Mouse (Mus musculus) urinary bladder, adult 18-20 months (tissue): ENCODE measurements at regions not wholly inside any gene's neighbourhood (a gene's known extent, or its start where the extent isn't known, plus 50 kb on each side); places are given as distances from the start of the nearest gene placed in this dataset.

Experiments
- DNase-seq, 2 experiments: peaks; one replicate each; pipeline ENCODE4 v3.0.0; 2022; ENCODE audit warnings: low spot score in 2 of 2, mixed read lengths in 2 of 2

DNA sequence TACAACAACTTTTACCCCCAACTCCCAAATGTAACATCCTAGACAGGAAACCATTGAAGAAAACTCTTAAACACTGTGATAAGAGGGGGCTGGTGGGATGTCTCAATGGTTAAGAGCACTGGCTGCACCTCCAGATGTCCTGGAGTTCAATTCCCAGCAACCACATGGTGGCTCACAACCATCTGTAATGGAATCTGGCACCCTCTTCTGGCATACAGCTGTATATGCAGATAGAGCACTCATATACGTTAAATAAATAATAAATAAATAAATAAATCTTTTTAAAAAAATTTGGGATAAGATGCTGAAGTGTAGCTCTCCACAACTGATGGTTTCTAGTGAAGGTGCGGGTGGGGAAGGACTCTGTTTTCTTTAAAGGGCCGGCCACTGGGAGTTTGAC is 69.3 kb downstream of the Kctd15 start:
- DNase-seq: no peak

GRCm38 (mm10) chr7:34585312-34585865 is 71.1 kb downstream of the Kctd15 start:
- DNase-seq: no peak

GRCm38 (mm10) chr7:34584870-34585269 is 71.7 kb downstream of the Kctd15 start:
- DNase-seq: no peak

DNA sequence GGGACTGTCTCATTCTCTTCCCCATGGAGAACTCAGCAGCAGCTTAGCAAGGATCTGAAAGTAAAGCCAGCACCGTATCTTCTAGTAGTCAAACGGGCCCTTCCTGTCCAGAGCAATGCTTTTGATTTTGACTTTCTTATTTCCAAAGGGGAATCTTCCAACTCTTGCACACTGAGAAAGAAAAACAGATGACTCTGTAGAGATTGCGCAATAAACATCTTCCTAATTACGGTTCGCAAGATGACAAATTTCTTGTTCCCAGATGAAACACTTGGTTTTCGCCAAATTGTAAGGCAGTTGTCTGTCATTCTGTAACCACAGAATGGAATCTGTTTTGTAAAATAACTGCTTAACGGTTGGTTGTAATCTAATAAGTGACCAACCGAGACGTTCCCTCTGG is 75.7 kb downstream of the Kctd15 start:
- no peak for DNase-seq

DNA sequence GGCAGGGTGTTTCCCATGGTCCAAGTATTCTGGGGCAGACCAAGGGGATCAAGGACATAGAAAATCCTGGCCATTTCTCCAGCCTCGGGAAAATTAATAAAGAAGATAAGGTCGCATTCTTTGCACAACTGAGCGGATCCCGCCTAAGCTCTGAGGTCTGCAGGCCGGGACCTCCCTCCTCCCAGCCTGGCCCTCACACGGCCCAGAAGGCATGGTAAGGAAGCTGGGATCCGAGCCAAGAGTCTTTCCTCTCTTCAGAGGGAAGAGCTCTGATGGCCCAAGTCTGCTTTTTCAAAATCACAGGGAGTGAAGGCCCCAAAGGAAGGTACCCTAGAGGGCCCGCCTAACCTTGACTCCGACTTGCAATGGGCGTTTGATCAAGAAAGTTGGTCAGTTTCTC is 85.2 kb downstream of the Kctd15 start:
- DNase-seq: peak; percentile 27 to 42

DNA sequence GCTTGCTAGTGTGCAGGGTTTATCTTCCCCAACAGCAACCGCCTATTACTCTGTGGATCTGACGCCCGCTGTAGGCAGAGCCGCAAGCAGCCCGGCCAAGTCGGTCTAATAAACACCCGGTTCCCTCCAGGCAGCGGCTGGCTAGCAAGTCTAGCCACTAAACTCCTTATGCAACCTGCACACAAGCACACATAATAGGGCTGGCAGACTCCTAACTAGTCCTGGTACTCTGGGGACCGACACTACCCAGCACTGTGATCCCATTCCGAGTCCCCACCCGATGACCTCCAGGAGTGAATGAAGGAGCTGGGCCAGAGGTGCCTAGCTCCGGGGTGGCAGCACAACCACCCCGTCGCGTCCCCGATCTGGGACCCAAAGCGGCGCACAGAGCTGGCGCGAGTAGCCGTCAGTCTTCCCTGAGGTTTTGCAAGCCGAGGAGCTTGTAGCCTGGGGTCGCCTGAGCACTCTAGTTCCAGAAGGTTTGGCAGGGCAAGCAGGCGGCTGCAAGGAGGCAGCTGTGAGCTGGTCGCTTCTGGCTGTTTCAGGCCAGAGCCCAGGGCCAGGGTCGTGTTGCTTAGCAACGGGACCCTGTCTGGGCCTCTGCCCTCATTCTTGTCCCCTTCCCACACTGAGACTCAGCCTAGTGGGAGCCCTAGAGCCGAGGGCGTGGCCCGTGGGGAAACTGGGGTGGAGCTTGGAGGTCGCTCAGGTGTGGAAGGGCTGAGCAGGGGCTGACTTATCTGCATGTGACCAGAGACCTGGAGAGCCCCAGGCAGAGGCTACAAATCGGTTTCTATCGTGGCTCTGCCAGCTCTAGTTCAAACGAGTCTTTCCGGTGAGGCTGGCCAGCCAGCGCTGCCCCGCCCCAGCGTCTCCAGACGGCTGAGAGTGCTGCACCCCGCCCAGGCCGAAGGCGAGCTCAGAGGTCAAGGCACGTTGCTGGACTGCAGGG is 86.1 kb downstream of the Kctd15 start:
- DNase-seq: peak; percentile 66 to 86

GRCm38 (mm10) chr7:34569747-34570113 is 86.8 kb downstream of the Kctd15 start:
- DNase-seq: no peak

GRCm38 (mm10) chr7:34567575-34567974 is 89.0 kb downstream of the Kctd15 start:
- DNase-seq: no peak

DNA sequence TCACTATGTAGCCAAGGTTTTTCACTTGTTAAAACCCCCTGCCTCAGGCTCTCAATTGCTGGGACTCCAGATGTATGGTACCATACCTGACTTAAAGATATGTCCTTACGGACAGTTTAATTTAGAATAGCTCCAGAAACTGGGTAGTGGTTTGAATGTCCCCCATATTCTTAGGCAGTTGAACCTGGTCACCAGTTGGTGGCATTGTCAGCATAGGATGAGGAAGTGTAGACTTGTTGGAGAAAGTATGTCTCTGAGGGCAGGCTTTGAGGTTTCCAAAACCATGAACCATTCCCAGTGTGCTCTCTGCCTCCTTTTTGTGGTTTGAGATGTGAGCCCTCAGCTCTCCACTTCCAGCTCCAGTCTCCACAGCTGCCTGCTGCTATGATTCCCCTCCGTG is 94.4 kb downstream of the Kctd15 start:
- DNase-seq: no peak

- DNase-seq: no peak
Measured at GRCm38 (mm10) chr7:34558615-34559343, 97.8 kb downstream of the Kctd15 start.

GRCm38 (mm10) chr7:34555196-34555595 is 101.3 kb downstream of the Kctd15 start:
- DNase-seq: no peak

GRCm38 (mm10) chr7:34546609-34547316 is 109.8 kb downstream of the Kctd15 start:
- DNase-seq: no peak

- DNase-seq: no peak
Measured at GRCm38 (mm10) chr7:34545906-34546305, 110.6 kb downstream of the Kctd15 start.

- no peak for DNase-seq
Measured at GRCm38 (mm10) chr7:34541906-34542305, 114.6 kb downstream of the Kctd15 start.

GRCm38 (mm10) chr7:34541000-34541399 is 115.5 kb downstream of the Kctd15 start:
- DNase-seq: no peak

DNA sequence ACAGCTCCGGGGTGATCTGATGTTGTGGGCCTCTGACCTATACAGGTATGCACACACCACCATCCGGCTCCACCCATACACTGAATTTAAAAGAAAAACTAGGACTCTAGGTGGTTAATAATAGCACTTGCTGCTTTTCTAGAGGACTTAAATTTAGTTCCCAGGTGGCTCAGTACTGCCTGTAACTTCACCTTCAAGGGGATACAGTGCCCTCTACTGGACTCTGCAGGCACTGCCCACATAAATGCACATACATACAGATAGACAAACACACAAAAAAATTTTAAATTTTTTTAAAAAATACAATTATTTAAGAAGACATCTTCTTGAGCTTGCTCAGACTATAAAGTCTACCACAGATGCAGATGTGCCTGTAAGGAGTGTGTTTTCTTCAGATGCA is 116.7 kb downstream of the Kctd15 start:
- DNase-seq: no peak

- no peak for DNase-seq
Measured at GRCm38 (mm10) chr7:34538310-34539055, 118.0 kb downstream of the Kctd15 start.

DNA sequence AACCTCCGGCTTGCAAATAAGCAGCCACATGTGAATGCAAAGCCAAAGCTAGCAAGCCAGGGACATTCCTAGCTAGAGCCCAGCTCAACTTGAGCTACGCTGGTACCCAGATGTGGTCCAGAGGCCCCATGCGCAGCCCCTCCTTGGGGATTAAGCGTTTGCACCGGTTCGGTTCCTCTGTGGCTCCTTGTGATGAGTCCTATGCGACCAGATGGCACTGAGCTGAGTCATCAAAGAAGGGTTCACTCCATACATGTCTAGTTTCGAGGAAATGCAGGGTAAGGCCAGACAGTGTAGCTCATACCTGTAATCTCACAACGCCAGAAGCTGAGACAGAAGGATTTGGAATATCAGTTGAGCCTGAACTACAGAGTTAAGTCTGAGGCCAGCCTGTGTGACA is 119.4 kb downstream of the Kctd15 start:
- no peak for DNase-seq

DNA sequence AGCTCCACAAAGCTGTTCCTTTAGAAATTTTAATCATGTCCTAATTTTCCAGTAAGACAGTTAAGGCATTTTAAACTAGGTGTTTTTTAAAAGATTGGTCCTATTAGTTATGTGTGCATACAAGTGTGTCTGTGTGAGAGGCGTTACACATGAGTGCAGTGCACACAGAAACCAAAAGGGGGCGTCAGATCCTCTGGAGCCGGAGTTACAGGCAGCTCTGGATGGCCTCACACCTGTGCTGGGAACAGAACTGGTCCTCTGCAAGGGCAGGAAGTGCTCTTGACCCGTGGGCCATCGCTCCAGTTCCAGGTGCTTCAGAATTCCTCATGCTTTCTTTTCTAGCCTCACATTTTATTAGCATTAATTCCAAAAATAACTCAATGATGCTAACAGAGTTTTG is 122.3 kb downstream of the Kctd15 start:
- no peak for DNase-seq

DNA sequence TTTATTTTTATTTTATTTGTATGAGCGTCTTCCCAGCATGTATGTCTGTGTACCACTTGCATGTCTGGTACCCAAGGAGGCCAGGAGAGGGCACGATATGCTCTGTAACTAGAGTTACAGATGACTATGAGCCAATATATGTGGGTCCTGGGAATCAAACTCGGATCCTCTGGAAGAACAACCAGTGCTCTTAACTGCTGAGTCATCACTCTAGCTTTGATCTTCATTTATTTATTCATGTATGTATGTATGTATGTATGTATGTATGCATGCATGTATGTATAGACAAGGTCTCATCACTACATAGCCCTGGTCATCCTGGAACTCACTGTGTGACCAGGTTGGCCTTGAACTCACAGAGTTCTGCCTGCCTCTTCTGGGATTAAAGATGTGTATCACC is 124.9 kb downstream of the Kctd15 start:
- DNase-seq: no peak

- DNase-seq: no peak
Measured at GRCm38 (mm10) chr7:34507858-34508257, 114.7 kb upstream of the Lsm14a start.
